Mouse (Mus musculus) kidney, adult 2 months (tissue): ENCODE data around the gene Tbc1d15. TPM values are rescaled to one million over a fixed set of nuclear protein-coding genes. Genes with fewer than 3 reads are reported as not detected.

Experiments
- DNase-seq: peaks from one replicate; pipeline ENCODE4 v3.0.0; 2021
- H3K27ac ChIP-seq: fragments of 200-500 bp; 2 replicates; pipeline ENCODE4 v1.5.1; 2012; ENCODE audit warnings: low read depth, low read length, control low read depth, inconsistent platforms; ENCODE audit not compliant: insufficient read depth
- H3K27me3 ChIP-seq: fragments of 200-500 bp; replicated peaks from 2 replicates; pipeline ENCODE4 v1.6.1; 2012; ENCODE audit warnings: mild to moderate bottlenecking, moderate library complexity, low read length, inconsistent platforms; ENCODE audit not compliant: control insufficient read depth, insufficient read depth
- H3K36me3 ChIP-seq: fragments of 200-500 bp; 2 replicates; pipeline ENCODE4 v1.6.1; 2012; ENCODE audit warnings: mild to moderate bottlenecking, moderate library complexity, low read length, inconsistent platforms; ENCODE audit not compliant: control insufficient read depth, insufficient read depth
- H3K4me1 ChIP-seq: fragments of 200-500 bp; 2 replicates; pipeline ENCODE4 v1.6.1; 2011; ENCODE audit warnings: low read length; ENCODE audit not compliant: control insufficient read depth, insufficient read depth
- H3K4me3 ChIP-seq: fragments of 200-500 bp; 2 replicates; pipeline ENCODE4 v1.5.1; 2011; ENCODE audit warnings: mild to moderate bottlenecking, low read depth, low read length, control low read depth; ENCODE audit not compliant: insufficient read depth
- CTCF ChIP-seq: fragments of 200-500 bp; conservative IDR thresholded peaks from 2 replicates; pipeline ENCODE4 v1.5.1; 2011; ENCODE audit warnings: low read depth, mild to moderate bottlenecking, control low read depth, low read length, moderate library complexity, mixed read lengths; ENCODE audit not compliant: insufficient read depth, insufficient read length
- POLR2A ChIP-seq: fragments of 200-500 bp; IDR thresholded peaks from one replicate; pipeline ENCODE4 v1.6.1; 2011; ENCODE audit warnings: low read depth, low read length, control low read depth
- WGBS: fragments of 180-500 bp; shearing (Covaris S2); methylation state at CpG from one replicate; pipeline ENCODE4 v1.1.7; 2018; 5-methylcytosine and 5-hydroxymethylcytosine counted together
- polyA plus RNA-seq: library from polyadenylated mRNA; depleted of rRNA; stranded (reverse); fragments of >200 nt; gene quantifications from 2 replicates; pipeline ENCODE4 v1.2.3, GENCODE M21; 2012

The Tbc1d15 gene
- polyA plus RNA-seq, 1 experiment: 13.1 TPM

- DNase-seq: no peak
- H3K36me3 ChIP-seq: no peaks in the 10 kb centered on the region
- TF ChIP-seq CTCF (no peak), POLR2A (no peak)
- 83% methylated on average over 2 of the region's 2 CpGs for WGBS
- no peaks in the 10 kb centered on the region for H3K4me1 ChIP-seq
- H3K27ac ChIP-seq: no peak overlapping the region
- no peaks in the 10 kb centered on the region for H3K27me3 ChIP-seq
- H3K4me3 ChIP-seq: no peak overlapping the region
Observed at GRCm38 (mm10) chr10:115262261-115262660, 11.0 kb upstream of the Tbc1d15 start.

GRCm38 (mm10) chr10:115261428-115261827, 10.2 kb upstream of the Tbc1d15 start:
- no peak overlapping the region for H3K4me3 ChIP-seq
- H3K4me1 ChIP-seq: no peaks in the 10 kb centered on the region
- no peak for TF ChIP-seq POLR2A
- TF ChIP-seq CTCF: no peak
- no peak for DNase-seq
- H3K27me3 ChIP-seq: no peaks in the 10 kb centered on the region
- no peak overlapping the region for H3K27ac ChIP-seq
- no peaks in the 10 kb centered on the region for H3K36me3 ChIP-seq
- 94% methylated on average over 3 of the region's 3 CpGs for WGBS

GRCm38 (mm10) chr10:115256162-115256561, 4.9 kb upstream of the Tbc1d15 start:
- Histone ChIP-seq H3K4me3 (no peak overlapping the region), H3K27ac (0 out of 2 replicates have a peak overlapping the region, but pooled peaks have one; percentile 9), H3K27me3 (no peaks in the 10 kb centered on the region), H3K36me3 (no peaks in the 10 kb centered on the region), H3K4me1 (no peaks in the 10 kb centered on the region)
- DNase-seq: no peak
- TF ChIP-seq CTCF: no peak
- no peak for TF ChIP-seq POLR2A
- WGBS: 63% methylated on average over 5 of the region's 5 CpGs

- Histone ChIP-seq H3K36me3 (no peaks in the 10 kb centered on the region), H3K27ac (no peak overlapping the region), H3K4me3 (no peak overlapping the region), H3K4me1 (no peaks in the 10 kb centered on the region; the same call in 1 of the 2 replicates), H3K27me3 (no peaks in the 10 kb centered on the region)
- no peak for TF ChIP-seq POLR2A
- 84% methylated on average over 3 of the region's 3 CpGs for WGBS
- no peak for DNase-seq
Observed at GRCm38 (mm10) chr10:115253521-115253920, 2.3 kb upstream of the Tbc1d15 start.

- Histone ChIP-seq H3K4me1 (peaks cover 7% of the 10 kb centered on the region; the same call in 1 of the 2 replicates), H3K27me3 (no peaks in the 10 kb centered on the region), H3K27ac (peak overlapping the region; percentile 66), H3K4me3 (peak overlapping the region; percentile 15; the same call in 1 of the 2 replicates), H3K36me3 (no peaks in the 10 kb centered on the region)
- WGBS: 6% methylated on average over 10 of the region's 10 CpGs
- DNase-seq: peak; percentile 41
- TF ChIP-seq CTCF (no peak), POLR2A (no peak)
Observed at GRCm38 (mm10) chr10:115252321-115252757, 1.1 kb upstream of the Tbc1d15 start.

GRCm38 (mm10) chr10:115250235-115251087, 806 bp downstream of the Tbc1d15 start:
- Histone ChIP-seq H3K4me3 (peak overlapping the region; percentile 58), H3K27me3 (no peaks in the 10 kb centered on the region), H3K27ac (peak overlapping the region; percentile 14; the same call in 1 of the 2 replicates), H3K36me3 (no peaks in the 10 kb centered on the region), H3K4me1 (peaks cover 7% of the 10 kb centered on the region; the same call in 1 of the 2 replicates)
- TF ChIP-seq POLR2A (no peak), CTCF (no peak)
- peak; percentile 28 for DNase-seq
- 19% methylated on average over 38 of the region's 38 CpGs for WGBS

- H3K4me3 ChIP-seq: no peak overlapping the region
- no peak overlapping the region for H3K27ac ChIP-seq
Observed at GRCm38 (mm10) chr10:115248041-115248440, 3.2 kb downstream of the Tbc1d15 start.

More at GRCm38 (mm10) chr10:115248041-115248440, 3.2 kb downstream of the Tbc1d15 start:
- 15% methylated on average over 7 of the region's 7 CpGs for WGBS
- peaks cover 7% of the 10 kb centered on the region; the same call in 1 of the 2 replicates for H3K4me1 ChIP-seq
- no peaks in the 10 kb centered on the region for H3K27me3 ChIP-seq
- no peaks in the 10 kb centered on the region for H3K36me3 ChIP-seq
- DNase-seq: peak; percentile 35
- TF ChIP-seq POLR2A (no peak), CTCF (no peak)
